Mouse (Mus musculus) forebrain, postnatal 0 days (tissue): ENCODE results near the gene 4930595D18Rik. TPM values are rescaled to one million over a fixed set of nuclear protein-coding genes. Genes with fewer than 3 reads are reported as not detected.
A peak's percentile ranks its signal among the peaks of the same experiment; 100 is the strongest.

Source experiments
- ATAC-seq: fragments of 200-750 bp; cut with Nextera tagmentation; 2 replicates; pipeline ENCODE4 v1.8.0; 2017; ENCODE audit warnings: mild to moderate bottlenecking, moderate library complexity
- DNase-seq: peaks from one replicate; pipeline ENCODE4 v3.0.0-alpha.2; 2015
- H3K27ac ChIP-seq: fragments of 300-500 bp; sonication (generic); 2 replicates; pipeline ENCODE4 v1.5.1; 2014; ENCODE audit warnings: low read depth, mild to moderate bottlenecking, antibody characterized with exemption, low read length, moderate library complexity, mixed read lengths
- H3K27me3 ChIP-seq: fragments of 300-500 bp; sonication (generic); 2 replicates; pipeline ENCODE4 v1.6.1; 2014; ENCODE audit warnings: mild to moderate bottlenecking, low read length, mixed read lengths; ENCODE audit not compliant: insufficient read depth
- H3K36me3 ChIP-seq: fragments of 300-500 bp; sonication (generic); 2 replicates; pipeline ENCODE4 v1.6.1; 2014; ENCODE audit warnings: mild to moderate bottlenecking, moderate library complexity; ENCODE audit not compliant: insufficient read depth
- H3K4me1 ChIP-seq: fragments of 300-500 bp; sonication (generic); 2 replicates; pipeline ENCODE4 v1.6.1; 2014; ENCODE audit warnings: antibody characterized with exemption; ENCODE audit not compliant: insufficient read depth
- H3K4me2 ChIP-seq: fragments of 300-500 bp; sonication (generic); 2 replicates; pipeline ENCODE4 v1.6.1; 2014; ENCODE audit warnings: low read depth, mild to moderate bottlenecking, moderate library complexity
- H3K4me3 ChIP-seq: fragments of 300-500 bp; sonication (generic); 2 replicates; pipeline ENCODE4 v1.5.1; 2014; ENCODE audit warnings: low read depth, low read length, mixed read lengths
- H3K9ac ChIP-seq: fragments of 300-500 bp; sonication (generic); 2 replicates; pipeline ENCODE4 v1.6.1; 2014; ENCODE audit warnings: mild to moderate bottlenecking
- H3K9me3 ChIP-seq: fragments of 300-500 bp; sonication (generic); 2 replicates; pipeline ENCODE4 v1.6.1; 2016; ENCODE audit warnings: low read length
- CTCF ChIP-seq: sonication (generic); IDR thresholded peaks from 2 replicates; pipeline ENCODE4 v1.5.1; 2016; ENCODE audit warnings: antibody characterized with exemption, control low read depth, low read depth
- WGBS: fragments of 180-500 bp; shearing (Covaris S2); extraction: QIAGEN DNeasy Blood & Tissue Kit; methylation state at CpG from one replicate; pipeline ENCODE4 v1.1.7; 2014; 5-methylcytosine and 5-hydroxymethylcytosine counted together
- polyA plus RNA-seq: library from polyadenylated mRNA; unstranded; fragments of >200 nt; fragmentation: Nextera tagmentation; extraction: Ambion mirVana; gene quantifications from 2 replicates; pipeline ENCODE4 v1.2.1, GENCODE M21; 2015
- total RNA-seq: library from RNA; depleted of rRNA; stranded (reverse); fragments of >200 nt; gene quantifications from 2 replicates; pipeline ENCODE4 v1.2.3, GENCODE M21; 2014; rRNA removed

The 4930595D18Rik gene
- total and polyA plus RNA-seq, 2 experiments from 2014 or later = 0.48 TPM; not detected in 1

GRCm38 (mm10) chr12:111124601-111125260, 59.6 kb downstream of the 4930595D18Rik start:
- H3K27ac ChIP-seq = peak overlapping the region; percentile 54
- no peak overlapping the region for H3K4me3 ChIP-seq
- no peaks in the 10 kb centered on the region for H3K27me3 ChIP-seq
- DNase-seq (peak; percentile 68), ATAC-seq (peak; percentile 53)
- no peak overlapping the region for H3K9ac ChIP-seq
- WGBS = 61% methylated on average over 14 of the region's 14 CpGs
- H3K4me1 ChIP-seq = peaks cover 4% of the 10 kb centered on the region; the same call in 1 of the 2 replicates
- H3K36me3 ChIP-seq = no peaks in the 10 kb centered on the region
- peaks cover 4% of the 10 kb centered on the region; the same call in 1 of the 2 replicates for H3K9me3 ChIP-seq
- TF ChIP-seq CTCF = no peak
- H3K4me2 ChIP-seq = no peak overlapping the region

- Histone ChIP-seq H3K9ac (no peak overlapping the region), H3K4me3 (no peak overlapping the region), H3K36me3 (peaks cover 9% of the 10 kb centered on the region; the same call in 1 of the 2 replicates), H3K9me3 (peaks cover 4% of the 10 kb centered on the region; the same call in 1 of the 2 replicates), H3K27ac (no peak overlapping the region), H3K4me2 (no peak overlapping the region), H3K4me1 (peaks cover 4% of the 10 kb centered on the region; the same call in 1 of the 2 replicates), H3K27me3 (no peaks in the 10 kb centered on the region)
- no peak for ATAC-seq
- no peak for DNase-seq
- peak; percentile 43 for TF ChIP-seq CTCF
These were observed 61.9 kb downstream of the 4930595D18Rik start for GRCm38 (mm10) chr12:111122332-111122852.

GRCm38 (mm10) chr12:111120976-111121645, 63.2 kb downstream of the 4930595D18Rik start:
- WGBS = 88% methylated on average over 9 of the region's 9 CpGs
- no peak overlapping the region for H3K4me2 ChIP-seq
- H3K4me3 ChIP-seq = no peak overlapping the region
- DNase-seq = no peak
- peaks cover 19% of the 10 kb centered on the region; the same call in 1 of the 2 replicates for H3K36me3 ChIP-seq
- H3K27me3 ChIP-seq = no peaks in the 10 kb centered on the region
- no peak for ATAC-seq
- no peak overlapping the region for H3K27ac ChIP-seq
- peaks cover 4% of the 10 kb centered on the region; the same call in 1 of the 2 replicates for H3K4me1 ChIP-seq
- no peak for TF ChIP-seq CTCF
- H3K9me3 ChIP-seq = peaks cover 4% of the 10 kb centered on the region; the same call in 1 of the 2 replicates
- no peak overlapping the region for H3K9ac ChIP-seq

- ATAC-seq = no peak
- Histone ChIP-seq H3K4me1 (no peaks in the 10 kb centered on the region), H3K4me2 (no peak overlapping the region), H3K9ac (no peak overlapping the region), H3K36me3 (peaks cover 21% of the 10 kb centered on the region; the same call in 1 of the 2 replicates), H3K9me3 (peaks cover 4% of the 10 kb centered on the region; the same call in 1 of the 2 replicates), H3K27ac (no peak overlapping the region), H3K4me3 (no peak overlapping the region), H3K27me3 (no peaks in the 10 kb centered on the region)
- 90% methylated on average over 5 of the region's 5 CpGs for WGBS
- TF ChIP-seq CTCF = no peak
- DNase-seq = no peak
These were observed 64.7 kb downstream of the 4930595D18Rik start for GRCm38 (mm10) chr12:111119506-111120085.

- Histone ChIP-seq H3K36me3 (peaks cover 59% of the 10 kb centered on the region), H3K4me2 (no peak overlapping the region), H3K4me1 (no peaks in the 10 kb centered on the region), H3K27me3 (no peaks in the 10 kb centered on the region), H3K9me3 (no peaks in the 10 kb centered on the region), H3K9ac (no peak overlapping the region), H3K27ac (no peak overlapping the region), H3K4me3 (no peak overlapping the region)
- DNase-seq (no peak), ATAC-seq (no peak)
- TF ChIP-seq CTCF = no peak
- WGBS = 75% methylated on average over 5 of the region's 5 CpGs
These were observed 69.7 kb downstream of the 4930595D18Rik start for GRCm38 (mm10) chr12:111114593-111114992.

GRCm38 (mm10) chr12:111111176-111111575, 73.1 kb downstream of the 4930595D18Rik start:
- no peak for ATAC-seq
- DNase-seq = no peak
- Histone ChIP-seq H3K4me3 (no peak overlapping the region), H3K27me3 (no peaks in the 10 kb centered on the region), H3K4me2 (no peak overlapping the region), H3K4me1 (no peaks in the 10 kb centered on the region), H3K9me3 (no peaks in the 10 kb centered on the region), H3K27ac (no peak overlapping the region), H3K9ac (no peak overlapping the region), H3K36me3 (peaks cover 56% of the 10 kb centered on the region)
- 89% methylated on average over 8 of the region's 8 CpGs for WGBS
- TF ChIP-seq CTCF = no peak

Other genes with a start within 250 kb of the 4930595D18Rik start
- 7.6 and 8.7 TPM in 2 replicates for gene Ankrd9, start 205.5 kb downstream of the 4930595D18Rik start, total RNA-seq
- gene Ankrd9, start 205.5 kb downstream of the 4930595D18Rik start, polyA plus RNA-seq = 7.8 and 10.2 TPM in 2 replicates
- 14.0 and 16.2 TPM in 2 replicates for gene Rcor1, start 145.1 kb downstream of the 4930595D18Rik start, total RNA-seq
- 3.2 and 4.3 TPM in 2 replicates for gene Rcor1, start 145.1 kb downstream of the 4930595D18Rik start, polyA plus RNA-seq
- gene Traf3, start 18.1 kb downstream of the 4930595D18Rik start, total RNA-seq = 18.5 and 25.1 TPM in 2 replicates
- gene Traf3, start 18.1 kb downstream of the 4930595D18Rik start, polyA plus RNA-seq = 6.6 and 11.5 TPM in 2 replicates
- 22.7 and 24.7 TPM in 2 replicates for gene Amn, start 86.6 kb upstream of the 4930595D18Rik start, total RNA-seq
- 50.8 and 59.9 TPM in 2 replicates for gene Amn, start 86.6 kb upstream of the 4930595D18Rik start, polyA plus RNA-seq
- 113 and 139 TPM in 2 replicates for gene Cdc42bpb, start 193.2 kb upstream of the 4930595D18Rik start, total RNA-seq
- 28.0 and 31.1 TPM in 2 replicates for gene Cdc42bpb, start 193.2 kb upstream of the 4930595D18Rik start, polyA plus RNA-seq
- 3.7 and 4.4 TPM in 2 replicates for gene Lbhd2, start 222.3 kb upstream of the 4930595D18Rik start, total RNA-seq
- gene Lbhd2, start 222.3 kb upstream of the 4930595D18Rik start, polyA plus RNA-seq = 10.5 and 12.9 TPM in 2 replicates
- gene Exoc3l4, start 232.5 kb upstream of the 4930595D18Rik start, total RNA-seq = 2.1 TPM in 2 replicates
- 1.5 and 2.0 TPM in 2 replicates for gene Exoc3l4, start 232.5 kb upstream of the 4930595D18Rik start, polyA plus RNA-seq